Mouse (Mus musculus) left cerebral cortex, postnatal 10 days (tissue): ENCODE data around the gene Guca2a. TPM values are rescaled to one million over a fixed set of nuclear protein-coding genes. Genes with fewer than 3 reads are reported as not detected.

Experiments
- DNase-seq, 2 experiments: peaks; one replicate each; pipeline ENCODE4 v3.0.0; 2021 to 2022; ENCODE audit warnings: low spot score in 2 of 2, mixed read lengths in 1 of 2; ENCODE audit errors: extremely low spot score in 1 of 2
- intact Hi-C: fragments of 180-260 bp; cut with DNase I; formaldehyde crosslinking; loops from one replicate; pipeline ENCODE4 v1.15.1; 2025
- total RNA-seq, 2 experiments: library from RNA; stranded (reverse); gene quantifications; 2 replicates each; pipeline ENCODE4 v1.2.3; 2021

Guca2a gene
- total RNA-seq, 2 experiments from 2014 or later = not detected

DNA sequence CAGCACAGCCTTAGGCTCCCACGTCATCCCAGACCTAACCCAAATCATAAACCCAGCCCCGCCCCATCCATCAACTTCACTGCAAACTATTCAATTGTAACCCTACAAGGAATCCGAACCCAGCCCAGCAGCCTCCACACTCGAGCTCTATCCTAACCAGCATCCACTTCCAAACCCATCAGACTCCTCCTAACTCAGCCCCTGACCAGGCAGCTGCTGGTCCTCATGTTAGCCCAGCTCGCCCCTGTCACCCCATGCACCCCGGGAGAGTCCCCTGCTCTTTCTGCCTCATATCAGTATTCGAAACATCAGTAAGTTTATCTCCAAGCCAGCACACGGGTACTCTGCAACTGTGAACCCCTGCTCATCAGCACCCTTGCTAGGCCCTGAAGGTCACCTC is 1.8 kb upstream of the Guca2a start:
- intact Hi-C loops = loop anchor here (10.0 kb wide), 1 partner anchor 729 kb away; no protein-coding TSS in a partner anchor
- no peak for DNase-seq

DNA sequence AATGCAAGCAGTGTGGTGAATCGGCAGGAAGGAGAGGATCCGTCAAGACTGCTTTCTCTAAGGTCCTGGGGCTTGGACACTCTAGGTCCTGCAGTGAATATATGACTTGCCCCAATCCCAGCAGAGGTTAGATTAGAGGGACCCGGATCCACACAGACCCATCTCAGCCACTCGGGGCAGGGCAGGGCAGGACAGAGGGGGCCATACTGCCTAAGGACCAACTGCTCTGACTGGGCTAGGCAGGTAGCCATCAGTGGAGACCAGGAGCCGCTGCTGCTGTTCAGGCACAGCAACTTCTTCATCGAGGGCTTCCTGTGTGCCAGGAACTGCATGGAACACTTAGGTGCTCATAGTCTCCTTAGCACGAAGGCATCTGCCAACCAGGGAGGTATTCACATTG is 773 bp upstream of the Guca2a start:
- no peak for DNase-seq
- intact Hi-C loops = loop anchor here (10.0 kb wide), 1 partner anchor 728 kb away; no protein-coding TSS in a partner anchor

DNA sequence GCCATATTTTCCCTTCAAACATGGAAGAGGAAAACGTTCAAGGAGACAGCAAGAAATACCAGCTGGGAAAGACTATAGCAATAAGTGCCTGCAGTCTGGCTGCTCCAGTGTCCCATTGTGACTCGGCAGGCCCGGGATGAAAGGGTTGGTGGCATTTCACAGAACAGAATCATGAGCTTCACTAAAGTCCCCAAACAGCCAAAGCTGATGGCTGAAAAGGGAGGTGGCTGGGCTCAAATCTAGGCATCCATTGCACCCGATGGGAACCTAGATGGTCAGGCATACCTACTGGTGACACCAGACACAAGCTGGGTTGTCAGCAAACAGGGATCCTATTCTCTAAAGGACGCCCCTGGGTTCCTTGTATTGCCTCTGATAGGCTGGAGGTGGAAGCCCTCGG is 442 bp downstream of the Guca2a start:
- intact Hi-C loops = loop anchor here (10.0 kb wide), 1 partner anchor 727 kb away; no protein-coding TSS in a partner anchor
- no peak for DNase-seq

DNA sequence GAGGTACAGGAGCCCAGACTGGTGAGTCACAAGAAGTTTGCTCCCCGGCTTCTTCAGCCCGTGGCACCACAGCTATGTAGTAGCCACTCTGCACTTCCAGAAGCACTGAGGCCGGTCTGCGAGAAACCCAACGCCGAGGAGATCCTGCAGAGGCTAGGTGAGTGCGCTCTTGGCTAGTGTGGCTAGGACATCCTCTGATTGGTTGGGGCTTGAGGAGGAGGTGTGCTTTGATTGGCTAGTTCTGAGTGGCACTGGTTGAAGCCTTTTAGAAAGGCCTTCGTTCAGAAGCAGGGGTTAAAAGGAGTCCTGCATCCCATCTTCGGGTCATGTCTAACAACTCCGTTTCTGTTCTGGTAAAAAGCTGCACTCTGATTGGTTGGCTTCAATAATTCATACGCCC is 1.2 kb downstream of the Guca2a start:
- DNase-seq = no peak
- intact Hi-C loops = loop anchor here (10.0 kb wide), 1 partner anchor 726 kb away; no protein-coding TSS in a partner anchor

DNA sequence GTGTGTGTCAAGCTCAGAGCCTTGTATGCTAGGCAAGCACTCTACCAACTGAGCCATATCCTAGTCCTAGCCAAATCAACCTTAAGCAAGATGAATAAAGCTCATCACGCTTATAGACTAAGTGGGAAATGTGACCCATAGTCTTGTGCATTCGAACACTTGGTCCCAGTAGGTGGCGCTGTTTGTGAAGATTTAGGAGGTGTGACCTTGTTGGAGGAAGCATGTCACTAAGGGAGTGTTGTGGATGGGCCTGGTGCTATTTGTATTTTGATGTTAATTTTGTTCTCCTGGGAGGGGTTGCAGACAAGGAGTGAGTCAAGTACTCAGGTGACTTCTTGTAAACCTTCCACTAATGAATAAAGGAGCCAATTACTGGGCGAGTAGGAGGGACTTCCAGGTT is 5.2 kb downstream of the Guca2a start:
- intact Hi-C loops = no loop called here
- DNase-seq = no peak

DNA sequence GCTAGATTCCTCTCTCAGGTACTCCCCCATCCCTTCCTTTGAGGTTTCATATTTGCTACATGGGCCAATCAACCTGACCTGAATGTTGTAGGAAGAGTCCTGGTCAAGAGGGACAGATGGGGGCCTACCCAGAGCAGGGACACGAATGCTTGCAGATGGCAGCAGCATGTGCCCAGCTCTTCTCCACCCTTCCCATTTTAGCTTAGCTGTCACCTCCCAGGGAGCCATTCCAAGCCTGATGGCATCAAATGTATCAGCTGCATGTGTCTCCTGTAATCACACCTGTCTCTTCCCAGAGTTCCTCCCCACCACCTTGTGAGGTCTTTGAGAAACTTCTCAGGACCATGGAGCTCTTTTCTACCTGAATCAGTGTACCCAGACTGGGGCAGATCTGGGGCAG is 19.5 kb downstream of the Guca2a start:
- DNase-seq = no peak
- intact Hi-C loops = no loop called here

DNA sequence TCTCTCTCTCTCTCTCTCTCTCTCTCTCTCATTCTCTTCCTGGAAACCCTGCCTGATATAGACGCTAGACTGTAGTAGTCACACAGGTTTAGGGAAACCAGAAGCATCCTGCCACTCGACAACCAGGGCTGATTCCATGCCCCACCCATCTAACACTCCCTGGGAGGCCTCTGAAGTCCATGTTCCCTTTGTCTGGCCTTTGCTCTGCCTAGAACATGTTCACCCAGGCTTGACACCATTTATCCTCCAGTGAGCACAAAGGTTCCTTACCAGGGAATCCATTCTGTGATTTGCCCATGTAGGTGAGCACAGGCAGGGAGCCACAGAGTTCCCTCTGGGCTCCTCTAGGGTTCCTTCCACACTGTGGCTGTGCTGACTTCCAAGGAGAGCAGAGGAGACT is 20.7 kb downstream of the Guca2a start:
- no peak for DNase-seq
- intact Hi-C loops = no loop called here

DNA sequence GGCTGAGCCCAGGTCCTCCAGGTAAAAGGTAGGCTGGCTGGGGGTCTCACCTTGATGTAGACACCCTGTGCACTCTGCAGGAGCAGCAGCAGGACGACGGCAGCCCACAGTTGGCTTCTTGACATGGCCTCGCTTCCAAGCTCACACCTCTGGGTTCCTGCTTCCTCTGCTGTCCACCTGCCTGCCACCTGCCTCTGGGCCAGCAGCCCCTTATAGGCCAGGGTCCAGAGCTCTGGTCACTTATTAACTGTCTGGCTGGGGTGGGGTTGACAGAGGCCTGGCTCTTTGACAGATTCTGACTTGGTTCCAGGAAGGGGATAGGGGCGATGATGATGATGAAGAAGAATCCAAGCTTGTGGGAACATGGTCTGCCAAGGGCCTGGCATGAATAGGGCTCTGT is 21.2 kb downstream of the Guca2a start, which contains the start of gene Guca2b:
Gene Guca2b, minus strand, starts transcription at position 224 of the 400 bp plus-strand sequence.
- intact Hi-C loops = no loop called here
- DNase-seq = no peak

DNA sequence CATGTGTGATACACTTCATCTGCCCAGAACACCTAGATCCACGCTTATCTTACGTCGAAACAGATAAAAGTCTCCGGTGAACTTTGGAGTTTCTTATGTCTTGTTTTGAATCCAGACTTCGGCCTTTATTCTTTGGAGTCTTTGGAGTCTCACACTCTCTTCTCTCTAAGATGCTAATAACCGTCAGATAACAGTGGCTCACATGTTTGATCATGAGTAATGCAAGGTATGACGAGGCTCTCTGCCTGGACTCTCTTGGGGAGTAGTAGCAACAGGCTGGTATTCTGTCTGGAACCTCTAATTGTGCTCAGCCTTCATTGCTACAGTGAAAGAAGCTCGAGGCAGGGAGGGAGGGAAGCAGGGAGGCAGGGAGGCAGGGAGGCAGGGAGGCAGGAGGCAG is 22.5 kb downstream of the Guca2a start:
- intact Hi-C loops = no loop called here
- DNase-seq = no peak

DNA sequence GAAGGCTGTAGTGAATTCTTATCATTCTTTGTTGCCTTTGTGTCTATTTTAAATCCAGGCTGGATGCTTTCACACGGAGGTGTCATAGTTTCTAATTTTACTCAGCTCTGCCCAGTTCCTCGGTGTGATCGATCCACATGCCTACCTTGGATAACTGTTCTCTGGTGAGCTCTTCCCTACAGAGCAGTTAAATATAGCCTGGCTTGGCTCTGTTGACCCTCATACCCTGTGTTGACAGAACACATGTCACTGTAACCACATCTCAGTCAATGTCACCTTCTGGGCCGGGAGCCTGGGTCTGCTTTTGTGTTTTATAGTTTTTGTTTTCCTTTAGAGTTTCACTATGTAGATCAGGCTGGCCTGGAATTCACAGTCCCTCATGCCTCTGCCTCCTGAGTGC is 24.6 kb downstream of the Guca2a start:
- DNase-seq = no peak
- intact Hi-C loops = no loop called here

DNA sequence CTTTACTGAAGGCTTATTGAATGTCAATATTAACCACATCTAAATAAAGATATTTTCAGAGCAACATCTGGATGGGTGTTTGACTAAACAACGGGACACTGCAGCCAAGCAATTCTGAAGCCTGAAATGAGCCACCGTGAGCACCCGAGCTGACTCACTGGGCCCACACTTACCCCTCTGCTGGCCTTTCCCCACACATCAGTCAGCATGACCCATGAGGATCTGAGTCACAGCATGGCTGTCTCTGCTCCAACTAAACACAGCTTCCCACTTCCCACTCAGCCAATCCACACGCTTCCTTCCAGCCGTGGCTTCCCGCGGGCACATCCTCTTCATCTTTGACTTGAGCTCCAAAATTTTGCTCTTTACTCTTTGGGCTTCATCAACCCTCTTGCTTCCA is 25.5 kb downstream of the Guca2a start:
- intact Hi-C loops = no loop called here

DNA sequence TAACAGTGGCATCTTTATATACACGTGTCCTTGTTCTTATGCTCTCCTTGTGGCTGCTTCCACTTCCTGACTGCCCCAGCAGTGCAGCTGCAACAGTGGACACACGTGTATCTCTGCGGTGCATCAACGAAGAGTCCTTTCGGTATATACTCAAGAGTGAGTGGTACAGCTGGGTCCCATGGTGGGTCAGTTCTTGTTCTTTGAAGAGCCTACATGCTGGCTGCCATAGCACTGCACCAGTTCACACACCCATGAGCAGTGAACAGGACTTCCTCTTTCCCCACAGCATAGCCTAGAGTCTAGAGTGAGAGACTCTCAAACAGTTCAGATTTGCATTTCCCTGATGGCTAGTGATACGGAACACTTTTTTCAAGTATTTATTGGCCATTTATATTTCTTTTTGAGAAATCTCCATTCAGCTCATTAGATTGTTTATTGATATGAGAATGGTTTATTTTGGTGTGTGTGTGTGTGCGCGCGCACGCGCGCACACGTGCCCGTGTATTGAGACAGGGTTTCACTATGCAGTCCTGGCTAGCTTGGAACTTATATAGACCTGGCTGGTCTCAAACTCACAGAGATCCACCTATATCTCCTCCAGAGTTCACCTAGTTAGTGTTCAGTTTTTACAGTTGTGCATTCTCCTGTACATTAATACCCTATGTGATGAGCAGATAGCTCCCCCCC is 26.0 kb downstream of the Guca2a start:
- no peak for DNase-seq
- intact Hi-C loops = no loop called here

More for the DNA sequence above, 25.5 kb downstream of the Guca2a start:
- DNase-seq = no peak

DNA sequence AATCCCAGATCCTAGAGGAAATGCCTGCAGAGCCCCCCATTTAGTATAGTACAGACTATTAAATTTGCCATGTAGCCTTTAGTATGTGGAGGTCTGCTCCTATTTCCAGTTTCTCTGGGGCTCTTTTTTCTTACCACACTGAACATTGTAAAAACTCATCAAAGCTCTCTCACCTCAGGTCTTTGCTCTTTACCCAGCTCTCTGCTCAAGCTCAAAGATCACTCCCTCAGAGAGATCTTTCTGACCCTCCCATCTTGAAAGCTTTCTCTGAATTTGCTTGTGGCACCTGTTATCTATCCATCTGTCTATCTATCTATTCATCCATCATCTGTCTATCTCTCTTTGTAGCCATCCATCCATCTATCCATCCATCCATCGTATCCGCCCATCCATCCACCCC is 27.7 kb downstream of the Guca2a start:
- DNase-seq = no peak
- intact Hi-C loops = loop anchor here (5.0 kb wide), 1 partner anchor 418 kb away; no protein-coding TSS in a partner anchor

DNA sequence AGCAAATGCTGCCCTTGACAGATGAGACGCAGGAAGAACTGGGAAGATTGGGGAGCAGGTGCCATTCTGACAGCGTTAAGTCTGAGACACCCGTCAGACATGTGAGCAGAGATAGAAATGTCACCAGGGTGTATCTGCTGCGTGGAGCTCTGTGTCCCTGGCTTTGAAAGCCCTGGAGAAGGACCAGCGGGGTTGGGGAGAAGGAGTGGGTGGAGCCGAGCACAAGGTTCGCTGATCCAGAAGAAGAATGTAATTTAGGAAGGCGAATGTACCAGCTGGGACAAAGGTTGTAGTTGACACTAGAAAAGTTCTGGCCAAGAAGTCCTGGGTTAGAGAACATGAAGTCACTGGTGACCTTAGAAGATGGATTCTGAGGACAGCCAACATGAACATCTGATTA is 28.6 kb downstream of the Guca2a start:
- intact Hi-C loops = loop anchor here (5.0 kb wide), 1 partner anchor 419 kb away; no protein-coding TSS in a partner anchor

DNA sequence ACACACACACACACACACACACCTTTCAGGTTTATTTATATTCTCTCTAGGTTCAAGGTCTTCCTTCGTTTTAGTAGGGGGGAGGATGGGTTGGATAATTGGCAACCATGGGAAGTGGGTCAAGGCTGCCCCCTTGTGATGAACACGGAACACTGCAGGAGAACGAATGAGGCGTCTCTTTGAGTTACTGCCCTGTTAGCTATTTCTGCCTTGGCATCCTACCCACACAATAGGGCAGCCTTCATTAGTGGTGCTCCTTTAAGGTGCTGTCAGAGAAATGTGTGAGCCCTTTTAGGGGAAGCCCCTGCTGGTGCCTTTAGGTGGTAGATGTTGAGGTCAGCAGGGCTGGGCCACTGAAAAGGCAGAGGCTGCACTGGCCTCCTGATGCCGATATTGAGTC is 29.9 kb downstream of the Guca2a start:
- intact Hi-C loops = loop anchor here (5.0 kb wide), 1 partner anchor 420 kb away; no protein-coding TSS in a partner anchor
- no peak for DNase-seq

More for the DNA sequence above, 28.6 kb downstream of the Guca2a start:
- no peak for DNase-seq

DNA sequence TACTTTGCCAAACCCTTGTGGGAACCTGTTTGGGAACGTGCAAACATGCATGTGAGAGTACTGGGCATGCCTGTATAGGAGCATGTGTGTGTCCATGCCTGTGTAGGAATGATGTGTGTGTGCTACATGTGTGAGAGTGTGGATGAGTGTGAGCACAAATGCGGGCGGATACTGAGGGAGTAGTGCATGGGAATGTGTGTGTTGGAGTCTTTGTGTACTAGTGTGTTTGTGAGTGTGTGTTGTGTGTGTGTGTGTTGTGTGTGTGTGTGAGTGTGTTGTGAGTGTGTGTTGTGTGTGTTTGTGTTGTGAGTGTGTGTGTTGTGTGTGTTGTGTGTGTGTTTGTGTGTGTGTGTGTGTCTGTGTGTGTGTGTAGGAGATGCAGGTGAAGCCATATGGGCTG is 30.7 kb downstream of the Guca2a start:
- DNase-seq = no peak
- intact Hi-C loops = loop anchor here (5.0 kb wide), 1 partner anchor 421 kb away; no protein-coding TSS in a partner anchor

DNA sequence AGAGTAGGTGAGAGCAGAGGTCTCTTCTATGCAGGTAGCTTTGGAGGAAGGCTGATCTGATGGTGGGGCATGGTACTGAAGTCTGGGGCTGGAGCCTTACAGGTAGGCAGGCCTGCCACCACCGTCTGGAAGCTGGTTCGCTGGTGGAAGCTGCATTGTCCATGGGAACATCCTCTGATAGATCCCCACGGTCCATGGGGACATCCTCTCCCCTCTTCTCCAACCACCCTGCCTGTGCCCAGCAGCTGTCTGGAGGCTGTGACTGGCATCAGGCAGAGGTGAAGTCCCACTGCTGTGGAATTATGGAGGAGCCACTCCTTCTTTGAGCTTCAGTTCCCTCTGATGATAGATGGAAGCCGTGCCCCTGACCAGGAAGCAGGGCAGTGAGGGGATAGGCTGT is 31.1 kb downstream of the Guca2a start:
- DNase-seq = no peak
- intact Hi-C loops = loop anchor here (5.0 kb wide), 1 partner anchor 421 kb away; no protein-coding TSS in a partner anchor

DNA sequence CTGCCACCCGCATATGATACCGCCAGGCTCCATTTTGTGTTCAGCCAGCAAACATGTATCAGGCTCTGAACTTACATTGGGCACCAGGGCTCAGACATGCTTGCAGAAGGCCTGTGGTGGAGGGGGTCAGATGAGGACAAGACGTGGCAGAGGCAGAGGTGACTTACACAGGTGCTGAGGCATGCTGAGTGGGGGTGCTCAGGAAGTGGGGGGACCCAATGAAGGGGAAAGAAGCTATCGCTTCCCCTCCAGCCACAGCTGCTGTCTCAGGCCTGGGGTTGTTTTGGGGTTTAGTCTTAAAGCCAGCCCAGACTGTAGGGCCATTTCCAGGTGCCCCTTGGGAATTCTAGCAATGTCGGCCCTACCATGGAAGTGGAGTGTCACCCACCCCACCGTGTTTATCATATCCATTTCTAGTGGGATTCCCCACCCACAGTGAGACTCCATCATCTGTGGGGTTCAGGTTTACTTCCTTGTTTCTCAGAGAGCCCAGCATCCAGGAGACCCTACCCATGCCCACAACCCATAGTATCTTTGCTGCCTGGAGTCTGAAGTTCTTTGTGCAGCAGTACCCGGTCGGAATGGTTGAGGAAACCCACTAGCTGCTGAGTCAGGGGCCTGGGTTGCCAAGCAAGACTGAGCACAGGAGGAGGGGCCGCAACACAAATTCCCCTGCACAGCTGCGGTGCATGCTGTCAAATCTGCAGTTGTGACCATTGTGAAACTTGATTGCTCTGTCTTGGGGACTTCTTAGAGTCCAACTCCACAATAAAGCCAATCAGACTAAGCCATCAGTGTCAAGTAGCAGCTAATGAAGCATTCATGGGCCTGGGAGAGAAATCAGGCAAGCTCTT is 32.1 kb downstream of the Guca2a start:
- intact Hi-C loops = loop anchor here (5.0 kb wide), 1 partner anchor 422 kb away; no protein-coding TSS in a partner anchor
- DNase-seq = no peak

DNA sequence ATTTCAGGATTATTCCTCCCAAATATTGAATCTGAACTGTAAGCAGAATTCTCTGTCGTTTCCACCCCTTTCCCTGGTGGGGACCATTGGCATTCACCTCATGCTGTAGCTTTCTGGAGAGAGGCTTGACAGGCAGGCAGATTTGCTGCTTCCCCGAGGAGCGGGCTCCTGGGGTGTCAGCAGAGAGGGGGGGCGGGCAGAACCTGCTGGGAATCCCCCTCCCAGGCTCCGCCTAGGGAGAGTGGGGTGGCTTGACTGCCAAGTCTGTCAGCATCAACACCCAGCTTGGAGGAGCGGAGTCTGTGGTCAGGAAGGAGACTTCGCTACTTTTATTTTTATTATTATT is 32.7 kb downstream of the Guca2a start:
- intact Hi-C loops = no loop called here
- no peak for DNase-seq

DNA sequence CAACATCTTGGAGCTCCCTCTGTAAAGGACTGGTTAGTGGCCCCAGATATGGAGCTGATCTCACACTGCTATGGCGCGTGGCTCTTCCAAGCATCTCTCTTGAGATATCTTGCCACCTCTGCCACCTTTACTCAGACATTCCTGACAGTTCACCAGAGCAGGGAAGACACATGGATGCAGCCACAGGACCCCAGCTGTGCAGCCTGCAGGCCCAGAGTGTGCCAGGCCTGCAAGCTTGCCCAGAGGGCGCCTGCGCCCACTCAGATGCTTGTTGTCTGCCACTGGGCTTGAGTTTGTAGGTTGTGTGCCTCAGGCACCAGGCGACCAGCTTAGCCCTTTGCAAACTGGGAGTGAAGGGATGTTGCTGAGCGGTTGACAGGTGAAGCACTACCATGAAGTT is 33.2 kb downstream of the Guca2a start:
- no peak for DNase-seq
- intact Hi-C loops = no loop called here
